Mouse (Mus musculus): ENCODE results near the gene Plpp1.

GRCm38 (mm10) chr13:112860370-112860769, 59.8 kb downstream of the Plpp1 start:
- TF ChIP-seq CTCF (IDR thresholded peaks at IDR 0.05; ENCODE audit: low read depth) = no peak
- TF ChIP-seq EP300 (IDR thresholded peaks at IDR 0.05; ENCODE audit: low read depth) = no peak
